Mouse (Mus musculus) myocyte (in vitro differentiated cells): ENCODE measurements around the gene Slc8a1. TPM values are rescaled to one million over a fixed set of nuclear protein-coding genes. Genes with fewer than 3 reads are reported as not detected.

Source experiments
- H3K27me3 ChIP-seq: one replicate; pipeline ENCODE4 v1.6.1; 2011; ENCODE audit not compliant: control insufficient read depth, insufficient read depth, insufficient read length
- H3K36me3 ChIP-seq: one replicate; pipeline ENCODE4 v1.6.1; 2011; ENCODE audit not compliant: control insufficient read depth, insufficient read depth
- H3K4me2 ChIP-seq: one replicate; pipeline ENCODE4 v1.6.1; 2011; ENCODE audit warnings: low read depth, control low read depth
- H3K4me3 ChIP-seq: one replicate; pipeline ENCODE4 v1.5.1; 2011; ENCODE audit warnings: mild to moderate bottlenecking, control low read depth, moderate library complexity
- H3K79me2 ChIP-seq: one replicate; pipeline ENCODE4 v1.6.1; 2011; ENCODE audit not compliant: control insufficient read depth, insufficient read depth
- H3ac ChIP-seq: one replicate; pipeline ENCODE4 v1.6.1; 2011; ENCODE audit not compliant: control insufficient read depth, insufficient read length
- CEBPB ChIP-seq: IDR thresholded peaks from 2 replicates; pipeline ENCODE4 v1.6.1; 2011; ENCODE audit warnings: mild to moderate bottlenecking, moderate library complexity; ENCODE audit not compliant: poor library complexity, insufficient read depth, severe bottlenecking
- E2F4 ChIP-seq: IDR thresholded peaks from one replicate; pipeline ENCODE4 v1.6.1; 2011; ENCODE audit warnings: mild to moderate bottlenecking, control low read depth, moderate library complexity; ENCODE audit not compliant: insufficient read depth
- MAX ChIP-seq: IDR thresholded peaks from one replicate; pipeline ENCODE4 v1.6.1; 2011; ENCODE audit warnings: low read depth, mild to moderate bottlenecking, control low read depth
- MYOD1 ChIP-seq, 3 experiments: IDR thresholded peaks; one replicate each; pipeline ENCODE4 v1.6.1; 2011; ENCODE audit warnings: control low read depth in 2 of 3, low read depth in 2 of 3, mild to moderate bottlenecking in 2 of 3, moderate library complexity in 1 of 3; ENCODE audit not compliant: insufficient read length in 2 of 3, control insufficient read depth in 1 of 3
- MYOG ChIP-seq, 3 experiments: IDR thresholded peaks; one replicate each; pipeline ENCODE4 v1.6.1; 2011; ENCODE audit warnings: control low read depth in 2 of 3, low read depth in 2 of 3, mild to moderate bottlenecking in 2 of 3; ENCODE audit not compliant: insufficient read length in 2 of 3, control insufficient read depth in 1 of 3, insufficient read depth in 1 of 3
- POLR2A ChIP-seq: IDR thresholded peaks from one replicate; pipeline ENCODE4 v1.6.1; 2011; ENCODE audit warnings: low read depth, mild to moderate bottlenecking, control low read depth, moderate library complexity; ENCODE audit not compliant: insufficient read length
- POLR2AphosphoS2 ChIP-seq: IDR thresholded peaks from one replicate; pipeline ENCODE4 v1.6.1; 2011; ENCODE audit warnings: low read depth, control low read depth; ENCODE audit not compliant: insufficient read length
- REST ChIP-seq: IDR thresholded peaks from one replicate; pipeline ENCODE4 v1.6.1; 2011; ENCODE audit warnings: mild to moderate bottlenecking, control low read depth, moderate library complexity; ENCODE audit not compliant: insufficient read depth, insufficient read length
- SRF ChIP-seq: IDR thresholded peaks from one replicate; pipeline ENCODE4 v1.6.1; 2011; ENCODE audit warnings: low read depth; ENCODE audit not compliant: control insufficient read depth, insufficient read length
- TCF12 ChIP-seq: IDR thresholded peaks from one replicate; pipeline ENCODE4 v1.6.1; 2011; ENCODE audit warnings: mild to moderate bottlenecking, control low read depth; ENCODE audit not compliant: poor library complexity, insufficient read depth, severe bottlenecking
- TCF3 ChIP-seq: IDR thresholded peaks from one replicate; pipeline ENCODE4 v1.6.1; 2011; ENCODE audit warnings: low read depth, control low read depth; ENCODE audit not compliant: insufficient read length
- USF1 ChIP-seq: IDR thresholded peaks from one replicate; pipeline ENCODE4 v1.6.1; 2011; ENCODE audit warnings: low read depth, mild to moderate bottlenecking, control low read depth, moderate library complexity
- polyA plus RNA-seq: library from polyadenylated mRNA; unstranded; fragments of >200 nt; fragmentation: generic; extraction: Trizol; gene quantifications from one replicate; pipeline ENCODE4 v1.2.1, GENCODE M21; 2012; ENCODE audit warnings: missing spikeins

Slc8a1 gene
- polyA plus RNA-seq, 1 experiment: 3.0 TPM

DNA sequence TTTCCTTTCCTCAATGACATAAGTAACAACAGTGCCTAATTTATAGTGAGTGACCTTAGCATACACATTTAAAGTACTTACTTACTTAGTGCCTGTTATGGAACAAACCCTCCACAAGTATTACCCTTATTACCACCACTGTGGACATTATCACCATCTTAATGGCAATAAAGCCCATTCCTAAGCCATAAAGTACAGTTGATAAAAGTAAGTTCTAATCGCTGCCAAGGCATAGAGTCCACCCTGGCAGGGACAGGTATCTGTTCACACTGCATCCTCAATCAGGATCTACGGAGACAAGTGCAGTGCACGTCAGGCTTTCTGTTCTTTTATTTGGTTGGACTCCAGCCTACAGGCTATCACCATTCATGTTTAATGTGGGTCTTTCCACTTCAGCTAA lies 187.3 kb downstream of the Slc8a1 start:
- no peak for TF ChIP-seq CEBPB
- TF ChIP-seq POLR2AphosphoS2: no peak
- no peak for TF ChIP-seq USF1
- TF ChIP-seq E2F4: no peak
- no peak for TF ChIP-seq TCF3
- TF ChIP-seq TCF12: no peak
- no peak for TF ChIP-seq MYOD1 (IDR thresholded peaks at IDR 0.05; ENCODE audit: control insufficient read depth in 1 of 3, insufficient read length in 2 of 3, low read depth in 2 of 3)
- Histone ChIP-seq H3K36me3 (no peaks in the 10 kb centered on the region), H3K4me3 (no peak overlapping the region), H3ac (no peak overlapping the region), H3K27me3 (no peaks in the 10 kb centered on the region), H3K79me2 (no peaks in the 10 kb centered on the region), H3K4me2 (no peak overlapping the region)

DNA sequence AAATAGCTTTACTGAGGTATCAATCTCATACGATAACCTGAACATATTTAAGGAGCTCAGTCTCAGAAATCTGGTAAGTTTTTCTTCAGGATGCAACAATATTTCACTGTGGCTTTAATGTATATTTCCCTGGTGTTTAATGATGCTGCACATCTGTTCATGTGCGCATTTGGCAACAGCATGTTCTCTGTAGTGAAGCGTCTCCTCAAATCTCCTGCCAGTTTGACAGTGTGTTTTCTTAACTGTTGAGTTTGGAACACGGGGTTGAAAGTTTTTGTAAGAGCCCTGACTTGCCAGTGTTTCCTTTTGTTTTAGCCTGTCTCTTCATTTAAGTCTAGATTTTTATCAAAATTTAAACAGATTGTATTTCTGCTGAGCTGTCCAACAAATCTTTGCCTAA lies 190.2 kb downstream of the Slc8a1 start:
- Histone ChIP-seq H3K4me2 (no peak overlapping the region), H3ac (no peak overlapping the region), H3K27me3 (no peaks in the 10 kb centered on the region), H3K79me2 (no peaks in the 10 kb centered on the region), H3K4me3 (no peak overlapping the region), H3K36me3 (no peaks in the 10 kb centered on the region)
- TF ChIP-seq SRF: no peak
- TF ChIP-seq REST: no peak
- TF ChIP-seq CEBPB: no peak

DNA sequence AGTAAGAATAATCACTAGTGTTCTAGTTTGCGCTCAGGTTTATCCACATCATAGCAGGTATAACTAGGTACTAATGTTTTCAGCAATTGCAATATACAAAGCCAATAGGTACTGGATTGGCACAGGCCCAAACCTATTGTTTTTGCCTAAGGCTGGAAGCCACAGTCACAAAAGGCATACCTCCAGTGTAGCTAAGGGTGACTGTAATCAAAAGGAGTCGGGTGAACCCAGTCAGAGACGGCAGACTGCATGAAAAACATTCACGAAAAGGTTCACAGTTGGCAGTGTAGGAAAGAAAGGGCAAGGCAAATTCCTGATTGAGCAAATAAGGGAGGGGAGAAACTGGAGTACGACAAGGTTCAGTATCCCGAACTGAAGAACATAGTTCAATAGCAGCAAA lies 191.7 kb downstream of the Slc8a1 start:
- Histone ChIP-seq H3K36me3 (no peaks in the 10 kb centered on the region), H3K4me2 (no peak overlapping the region), H3K27me3 (no peaks in the 10 kb centered on the region), H3ac (no peak overlapping the region), H3K4me3 (no peak overlapping the region), H3K79me2 (no peaks in the 10 kb centered on the region)
- TF ChIP-seq USF1 (no peak), REST (no peak), MAX (no peak), POLR2AphosphoS2 (no peak), POLR2A (no peak), MYOG (IDR thresholded peaks at IDR 0.05; ENCODE audit: control insufficient read depth in 1 of 3, insufficient read depth in 1 of 3, insufficient read length in 2 of 3, low read depth in 2 of 3) (no peak), SRF (no peak), TCF3 (no peak), MYOD1 (IDR thresholded peaks at IDR 0.05; ENCODE audit: control insufficient read depth in 1 of 3, insufficient read length in 2 of 3, low read depth in 2 of 3) (no peak), CEBPB (no peak), TCF12 (no peak), E2F4 (no peak)

DNA sequence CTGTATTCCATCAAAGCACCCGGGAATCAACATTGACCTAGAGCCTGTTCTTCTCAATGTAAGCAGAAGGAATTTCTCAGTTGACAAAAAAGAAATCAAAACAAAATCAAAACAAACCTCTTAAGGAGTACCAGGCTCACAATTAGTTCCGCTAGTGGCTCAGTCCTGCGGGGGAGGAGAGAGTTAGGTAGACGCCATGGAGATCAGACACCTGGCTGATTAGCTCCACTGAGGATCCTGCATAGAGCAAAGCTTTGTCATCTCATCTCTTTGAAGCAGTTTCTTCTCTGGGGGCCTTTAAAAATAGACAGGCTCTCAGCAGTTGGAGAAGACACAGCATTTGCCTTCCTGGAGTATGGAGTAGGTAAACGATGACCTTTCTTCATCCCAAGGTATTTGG lies 192.2 kb downstream of the Slc8a1 start:
- no peak for TF ChIP-seq MAX
- no peak for TF ChIP-seq POLR2A
- no peak for TF ChIP-seq POLR2AphosphoS2
- TF ChIP-seq SRF: no peak
- TF ChIP-seq MYOG (IDR thresholded peaks at IDR 0.05; ENCODE audit: control insufficient read depth in 1 of 3, insufficient read depth in 1 of 3, insufficient read length in 2 of 3, low read depth in 2 of 3): no peak
- no peak for TF ChIP-seq REST
- TF ChIP-seq USF1: no peak
- TF ChIP-seq TCF3: no peak
- TF ChIP-seq MYOD1 (IDR thresholded peaks at IDR 0.05; ENCODE audit: control insufficient read depth in 1 of 3, insufficient read length in 2 of 3, low read depth in 2 of 3): no peak
- H3K36me3 ChIP-seq: no peaks in the 10 kb centered on the region
- no peaks in the 10 kb centered on the region for H3K79me2 ChIP-seq
- no peaks in the 10 kb centered on the region for H3K27me3 ChIP-seq
- no peak overlapping the region for H3K4me2 ChIP-seq
- no peak overlapping the region for H3ac ChIP-seq
- no peak overlapping the region for H3K4me3 ChIP-seq

DNA sequence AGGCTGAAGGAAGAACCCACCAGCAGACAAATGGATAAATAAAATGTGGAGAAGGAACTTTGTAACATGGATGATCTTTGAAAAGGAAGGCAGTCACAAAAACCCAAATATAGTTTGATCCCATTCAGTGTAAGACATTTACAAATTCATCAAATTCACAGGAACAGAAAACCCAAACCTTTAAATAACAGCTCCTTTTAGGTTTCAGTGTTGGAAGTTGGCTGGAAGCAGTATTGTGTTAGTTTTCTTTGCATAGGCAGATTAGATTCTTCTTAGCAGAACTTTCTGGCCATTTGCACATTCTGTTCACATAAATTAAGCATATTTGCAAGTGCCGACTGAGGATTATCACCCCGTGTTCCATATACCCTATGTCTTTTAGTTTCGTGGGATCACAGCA lies 193.3 kb downstream of the Slc8a1 start:
- Histone ChIP-seq H3K27me3 (no peaks in the 10 kb centered on the region), H3K36me3 (no peaks in the 10 kb centered on the region), H3ac (no peak overlapping the region), H3K79me2 (no peaks in the 10 kb centered on the region), H3K4me2 (no peak overlapping the region), H3K4me3 (no peak overlapping the region)
- TF ChIP-seq SRF (no peak), TCF3 (no peak), TCF12 (no peak), POLR2AphosphoS2 (no peak), E2F4 (no peak), USF1 (no peak), REST (no peak), POLR2A (no peak), CEBPB (no peak), MYOG (IDR thresholded peaks at IDR 0.05; ENCODE audit: control insufficient read depth in 1 of 3, insufficient read depth in 1 of 3, insufficient read length in 2 of 3, low read depth in 2 of 3) (no peak), MAX (no peak), MYOD1 (IDR thresholded peaks at IDR 0.05; ENCODE audit: control insufficient read depth in 1 of 3, insufficient read length in 2 of 3, low read depth in 2 of 3) (no peak)
